Mouse (Mus musculus): ENCODE data around the gene Kremen2. TPM values are rescaled to one million over a fixed set of nuclear protein-coding genes. Genes with fewer than 3 reads are reported as not detected.
"Not testable (repeated sequence)": the region's sequence is repeated elsewhere in the genome, so short reads cannot be mapped to it uniquely, and the experiment has no call there.

Gene Kremen2
- total RNA-seq (2021), result not detected
- long read RNA-seq, experiment 1, result 0 reads
- long read RNA-seq, experiment 2, result 0 reads

- DNase-seq, result no peak
Observed at GRCm38 (mm10) chr17:23745301-23746251, at the start of gene Kremen2. TSS of gene Kremen2 (minus strand) at chr17:23745833.

- DNase-seq, result no peak
Observed at GRCm38 (mm10) chr17:23795323-23795722, 49.7 kb upstream of the Kremen2 start.

GRCm38 (mm10) chr17:23791079-23791357 is 45.4 kb upstream of the Kremen2 start:
- DNase-seq, result no peak

- DNase-seq, result peak; percentile 70 to 79
Observed at GRCm38 (mm10) chr17:23790269-23791078, 44.8 kb upstream of the Kremen2 start, which contains the start of gene Srrm2. TSS of gene Srrm2 (plus strand) at chr17:23790532.

GRCm38 (mm10) chr17:23789749-23790268 is 44.2 kb upstream of the Kremen2 start:
- no peak for DNase-seq

GRCm38 (mm10) chr17:23788973-23789372 is 43.3 kb upstream of the Kremen2 start:
- DNase-seq, result no peak

GRCm38 (mm10) chr17:23786510-23786931 is 40.9 kb upstream of the Kremen2 start:
- DNase-seq, result no peak

GRCm38 (mm10) chr17:23785561-23786471 is 40.2 kb upstream of the Kremen2 start, which contains the start of gene Flywch2:
TSS of gene Flywch2 (minus strand) at chr17:23786081.
- peak; percentile 77 to 88 for DNase-seq

GRCm38 (mm10) chr17:23783352-23783751 is 37.7 kb upstream of the Kremen2 start:
- no peak for DNase-seq

GRCm38 (mm10) chr17:23778447-23778846 is 32.8 kb upstream of the Kremen2 start:
- no peak for DNase-seq

- no peak for DNase-seq
Observed at GRCm38 (mm10) chr17:23777141-23777540, 31.5 kb upstream of the Kremen2 start.

- no peak for DNase-seq
Observed at GRCm38 (mm10) chr17:23776216-23776615, 30.6 kb upstream of the Kremen2 start.

GRCm38 (mm10) chr17:23774090-23774489 is 28.5 kb upstream of the Kremen2 start:
- peak; percentile 90 to 91 for DNase-seq

- DNase-seq, result no peak
Observed at GRCm38 (mm10) chr17:23773676-23774075, 28.0 kb upstream of the Kremen2 start.

GRCm38 (mm10) chr17:23772219-23772556 is 26.6 kb upstream of the Kremen2 start:
- DNase-seq, result not testable (repeated sequence)

GRCm38 (mm10) chr17:23771284-23772218 is 25.9 kb upstream of the Kremen2 start, which contains the start of gene Flywch1:
TSS of gene Flywch1 (minus strand) at chr17:23771602.
- DNase-seq, result peak; percentile 97 to 98

GRCm38 (mm10) chr17:23770896-23771283 is 25.3 kb upstream of the Kremen2 start:
- peak; percentile 42 to 47 for DNase-seq

GRCm38 (mm10) chr17:23770493-23770892 is 24.9 kb upstream of the Kremen2 start:
- no peak for DNase-seq

GRCm38 (mm10) chr17:23762976-23763375 is 17.3 kb upstream of the Kremen2 start:
- DNase-seq, result no peak

GRCm38 (mm10) chr17:23761155-23761554 is 15.5 kb upstream of the Kremen2 start:
- DNase-seq, result no peak

All from adrenal gland, postnatal 36 days (tissue).